Mouse (Mus musculus): ENCODE results near the gene Adgrb3. TPM values are rescaled to one million over a fixed set of nuclear protein-coding genes. Genes with fewer than 3 reads are reported as not detected.

Adgrb3 gene
- polyA plus RNA-seq, 1 experiment = 1.0 TPM

- no peak for TF ChIP-seq POLR2A (IDR thresholded peaks at IDR 0.05; ENCODE audit: insufficient read depth, low read length)
- Histone ChIP-seq H3K4me1 (ENCODE audit: control insufficient read depth, insufficient read depth, low read length) (no peaks in the 10 kb centered on the region), H3K27ac (ENCODE audit: insufficient read depth, low read length) (no peak overlapping the region), H3K9me3 (replicated peaks; ENCODE audit: control insufficient read depth, insufficient read depth, low read length, poor library complexity, severe bottlenecking) (no peaks in the 10 kb centered on the region), H3K36me3 (ENCODE audit: control insufficient read depth, insufficient read depth, low read length, poor library complexity, severe bottlenecking) (no peaks in the 10 kb centered on the region), H3K4me3 (ENCODE audit: low read depth, low read length) (no peak overlapping the region), H3K27me3 (ENCODE audit: control insufficient read depth, insufficient read depth, low read length, poor library complexity, severe bottlenecking) (no peaks in the 10 kb centered on the region), H3K9ac (ENCODE audit: low read depth, poor library complexity, severe bottlenecking) (no peak overlapping the region)
Observed at GRCm38 (mm10) chr1:25711474-25711873, 118.0 kb downstream of the Adgrb3 start.

- no peak for TF ChIP-seq POLR2A (IDR thresholded peaks at IDR 0.05; ENCODE audit: insufficient read depth, low read length)
- TF ChIP-seq CTCF (IDR thresholded peaks at IDR 0.05; ENCODE audit: low read depth, low read length) = no peak
- no peak for TF ChIP-seq EP300 (IDR thresholded peaks at IDR 0.05; ENCODE audit: insufficient read depth, low read depth, low read length)
Observed at GRCm38 (mm10) chr1:25706299-25706698, 123.2 kb downstream of the Adgrb3 start.

GRCm38 (mm10) chr1:25698702-25699250, 130.7 kb downstream of the Adgrb3 start:
- TF ChIP-seq POLR2A (IDR thresholded peaks at IDR 0.05; ENCODE audit: insufficient read depth, low read length) (no peak), EP300 (IDR thresholded peaks at IDR 0.05; ENCODE audit: insufficient read depth, low read depth, low read length) (no peak), CTCF (IDR thresholded peaks at IDR 0.05; ENCODE audit: low read depth, low read length) (no peak)
- no peaks in the 10 kb centered on the region for H3K27me3 ChIP-seq (ENCODE audit: control insufficient read depth, insufficient read depth, low read length, poor library complexity, severe bottlenecking)
- no peak overlapping the region for H3K9ac ChIP-seq (ENCODE audit: low read depth, poor library complexity, severe bottlenecking)
- no peaks in the 10 kb centered on the region for H3K9me3 ChIP-seq (replicated peaks; ENCODE audit: control insufficient read depth, insufficient read depth, low read length, poor library complexity, severe bottlenecking)
- no peaks in the 10 kb centered on the region for H3K4me1 ChIP-seq (ENCODE audit: control insufficient read depth, insufficient read depth, low read length)
- no peaks in the 10 kb centered on the region for H3K36me3 ChIP-seq (ENCODE audit: control insufficient read depth, insufficient read depth, low read length, poor library complexity, severe bottlenecking)
- H3K4me3 ChIP-seq (ENCODE audit: low read depth, low read length) = no peak overlapping the region
- no peak overlapping the region for H3K27ac ChIP-seq (ENCODE audit: insufficient read depth, low read length)

More at GRCm38 (mm10) chr1:25706299-25706698, 123.2 kb downstream of the Adgrb3 start:
- no peaks in the 10 kb centered on the region for H3K9me3 ChIP-seq (replicated peaks; ENCODE audit: control insufficient read depth, insufficient read depth, low read length, poor library complexity, severe bottlenecking)
- H3K4me1 ChIP-seq (ENCODE audit: control insufficient read depth, insufficient read depth, low read length) = no peaks in the 10 kb centered on the region
- H3K27me3 ChIP-seq (ENCODE audit: control insufficient read depth, insufficient read depth, low read length, poor library complexity, severe bottlenecking) = no peaks in the 10 kb centered on the region
- H3K36me3 ChIP-seq (ENCODE audit: control insufficient read depth, insufficient read depth, low read length, poor library complexity, severe bottlenecking) = no peaks in the 10 kb centered on the region
- H3K4me3 ChIP-seq (ENCODE audit: low read depth, low read length) = no peak overlapping the region
- H3K9ac ChIP-seq (ENCODE audit: low read depth, poor library complexity, severe bottlenecking) = no peak overlapping the region
- H3K27ac ChIP-seq (ENCODE audit: insufficient read depth, low read length) = no peak overlapping the region

- no peak overlapping the region for H3K27ac ChIP-seq (ENCODE audit: insufficient read depth, low read length)
- H3K36me3 ChIP-seq (ENCODE audit: control insufficient read depth, insufficient read depth, low read length, poor library complexity, severe bottlenecking) = no peaks in the 10 kb centered on the region
- H3K4me1 ChIP-seq (ENCODE audit: control insufficient read depth, insufficient read depth, low read length) = no peaks in the 10 kb centered on the region
- no peaks in the 10 kb centered on the region for H3K27me3 ChIP-seq (ENCODE audit: control insufficient read depth, insufficient read depth, low read length, poor library complexity, severe bottlenecking)
- H3K4me3 ChIP-seq (ENCODE audit: low read depth, low read length) = no peak overlapping the region
- H3K9me3 ChIP-seq (replicated peaks; ENCODE audit: control insufficient read depth, insufficient read depth, low read length, poor library complexity, severe bottlenecking) = no peaks in the 10 kb centered on the region
- no peak overlapping the region for H3K9ac ChIP-seq (ENCODE audit: low read depth, poor library complexity, severe bottlenecking)
- TF ChIP-seq CTCF (IDR thresholded peaks at IDR 0.05; ENCODE audit: low read depth, low read length) (no peak), POLR2A (IDR thresholded peaks at IDR 0.05; ENCODE audit: insufficient read depth, low read length) (no peak), EP300 (IDR thresholded peaks at IDR 0.05; ENCODE audit: insufficient read depth, low read depth, low read length) (no peak)
Observed at GRCm38 (mm10) chr1:25697179-25697578, 132.3 kb downstream of the Adgrb3 start.

GRCm38 (mm10) chr1:25696771-25697170, 132.7 kb downstream of the Adgrb3 start:
- H3K9me3 ChIP-seq (replicated peaks; ENCODE audit: control insufficient read depth, insufficient read depth, low read length, poor library complexity, severe bottlenecking) = no peaks in the 10 kb centered on the region
- no peak overlapping the region for H3K27ac ChIP-seq (ENCODE audit: insufficient read depth, low read length)
- no peak overlapping the region for H3K4me3 ChIP-seq (ENCODE audit: low read depth, low read length)
- peak; percentile 1 for TF ChIP-seq CTCF (IDR thresholded peaks at IDR 0.05; ENCODE audit: low read depth, low read length)
- no peak for TF ChIP-seq POLR2A (IDR thresholded peaks at IDR 0.05; ENCODE audit: insufficient read depth, low read length)
- TF ChIP-seq EP300 (IDR thresholded peaks at IDR 0.05; ENCODE audit: insufficient read depth, low read depth, low read length) = no peak
- H3K27me3 ChIP-seq (ENCODE audit: control insufficient read depth, insufficient read depth, low read length, poor library complexity, severe bottlenecking) = no peaks in the 10 kb centered on the region
- H3K4me1 ChIP-seq (ENCODE audit: control insufficient read depth, insufficient read depth, low read length) = no peaks in the 10 kb centered on the region
- no peak overlapping the region for H3K9ac ChIP-seq (ENCODE audit: low read depth, poor library complexity, severe bottlenecking)
- no peaks in the 10 kb centered on the region for H3K36me3 ChIP-seq (ENCODE audit: control insufficient read depth, insufficient read depth, low read length, poor library complexity, severe bottlenecking)

GRCm38 (mm10) chr1:25682118-25682517, 147.4 kb downstream of the Adgrb3 start:
- no peaks in the 10 kb centered on the region for H3K9me3 ChIP-seq (replicated peaks; ENCODE audit: control insufficient read depth, insufficient read depth, low read length, poor library complexity, severe bottlenecking)
- no peaks in the 10 kb centered on the region for H3K4me1 ChIP-seq (ENCODE audit: control insufficient read depth, insufficient read depth, low read length)
- H3K27me3 ChIP-seq (ENCODE audit: control insufficient read depth, insufficient read depth, low read length, poor library complexity, severe bottlenecking) = no peaks in the 10 kb centered on the region
- no peak overlapping the region for H3K9ac ChIP-seq (ENCODE audit: low read depth, poor library complexity, severe bottlenecking)
- H3K36me3 ChIP-seq (ENCODE audit: control insufficient read depth, insufficient read depth, low read length, poor library complexity, severe bottlenecking) = no peaks in the 10 kb centered on the region
- H3K27ac ChIP-seq (ENCODE audit: insufficient read depth, low read length) = no peak overlapping the region
- H3K4me3 ChIP-seq (ENCODE audit: low read depth, low read length) = no peak overlapping the region
- no peak for TF ChIP-seq POLR2A (IDR thresholded peaks at IDR 0.05; ENCODE audit: insufficient read depth, low read length)
- TF ChIP-seq CTCF (IDR thresholded peaks at IDR 0.05; ENCODE audit: low read depth, low read length) = no peak
- TF ChIP-seq EP300 (IDR thresholded peaks at IDR 0.05; ENCODE audit: insufficient read depth, low read depth, low read length) = no peak
